Mouse (Mus musculus) stomach, postnatal 0 days (tissue): ENCODE results near the gene Vmn2r103. TPM values are rescaled to one million over a fixed set of nuclear protein-coding genes. Genes with fewer than 3 reads are reported as not detected.

ENCODE experiments used
- ATAC-seq: fragments of 200-750 bp; cut with Nextera tagmentation; 2 replicates; pipeline ENCODE4 v1.8.0; 2017; ENCODE audit not compliant: low FRiP score, low TSS enrichment
- DNase-seq: peaks from one replicate; pipeline ENCODE4 v3.0.0-alpha.2; 2016; ENCODE audit warnings: low spot score
- H3K27ac ChIP-seq: fragments of 300-500 bp; sonication (generic); replicated peaks from 2 replicates; pipeline ENCODE4 v1.5.1; 2014; ENCODE audit warnings: mild to moderate bottlenecking, control low read depth
- H3K27me3 ChIP-seq: fragments of 300-500 bp; sonication (generic); 2 replicates; pipeline ENCODE4 v1.6.1; 2014; ENCODE audit warnings: low read length; ENCODE audit not compliant: control insufficient read depth, insufficient read depth
- H3K36me3 ChIP-seq: fragments of 300-500 bp; sonication (generic); 2 replicates; pipeline ENCODE4 v1.6.1; 2014; ENCODE audit warnings: low read length, mixed read lengths; ENCODE audit not compliant: control insufficient read depth, insufficient read depth
- H3K4me1 ChIP-seq: fragments of 300-500 bp; sonication (generic); replicated peaks from 2 replicates; pipeline ENCODE4 v1.6.1; 2014; ENCODE audit warnings: antibody characterized with exemption; ENCODE audit not compliant: control insufficient read depth, insufficient read depth
- H3K4me2 ChIP-seq: fragments of 300-500 bp; sonication (generic); replicated peaks from 2 replicates; pipeline ENCODE4 v1.6.1; 2014; ENCODE audit warnings: low read depth, mild to moderate bottlenecking, control low read depth, moderate library complexity
- H3K4me3 ChIP-seq: fragments of 300-500 bp; sonication (generic); 2 replicates; pipeline ENCODE4 v1.5.1; 2014; ENCODE audit warnings: low read depth, low read length, control low read depth
- H3K9ac ChIP-seq: fragments of 300-500 bp; sonication (generic); 2 replicates; pipeline ENCODE4 v1.6.1; 2014; ENCODE audit warnings: mild to moderate bottlenecking, low read length, control low read depth, mixed read lengths
- H3K9me3 ChIP-seq: fragments of 300-500 bp; sonication (generic); 2 replicates; pipeline ENCODE4 v1.6.1; 2016; ENCODE audit warnings: low read length; ENCODE audit not compliant: control insufficient read depth
- CTCF ChIP-seq: IDR thresholded peaks from 2 replicates; pipeline ENCODE4 v1.5.1; 2016; ENCODE audit warnings: antibody characterized with exemption, low read depth, mild to moderate bottlenecking, moderate library complexity
- EP300 ChIP-seq: optimal IDR thresholded peaks from 2 replicates; pipeline ENCODE3; 2016; ENCODE audit warnings: antibody characterized with exemption
- WGBS: fragments of 180-500 bp; shearing (Covaris S2); extraction: QIAGEN DNeasy Blood & Tissue Kit; methylation state at CpG from one replicate; pipeline ENCODE4 v1.1.7; 2014; 5-methylcytosine and 5-hydroxymethylcytosine counted together
- polyA plus RNA-seq: library from polyadenylated mRNA; unstranded; fragments of >200 nt; fragmentation: Nextera tagmentation; extraction: Ambion mirVana; gene quantifications from 2 replicates; pipeline ENCODE4 v1.2.1, GENCODE M21; 2015

Vmn2r103 gene
- not detected in 2 replicates for polyA plus RNA-seq

- H3K4me3 ChIP-seq = no peak within 1 kb of the TSS
- no peak within 1 kb of the TSS for H3K27ac ChIP-seq
- TF ChIP-seq CTCF = no peak
- no peak for TF ChIP-seq EP300
- H3K27me3 ChIP-seq = no peaks in the 10 kb centered on the region
- no peaks in the 10 kb centered on the region for H3K4me1 ChIP-seq
- H3K4me2 ChIP-seq = no peak within 1 kb of the TSS
- H3K9me3 ChIP-seq = no peaks in the 10 kb centered on the region
- H3K36me3 ChIP-seq = no peaks in the 10 kb centered on the region
- DNase-seq = no peak
- 43% methylated on average over 4 of the region's 4 CpGs for WGBS
- no peak within 1 kb of the TSS for H3K9ac ChIP-seq
- no peak for ATAC-seq
These were observed at the start of gene Vmn2r103 for GRCm38 (mm10) chr17:19773063-19773462. Gene Vmn2r103, plus strand, starts transcription at chr17:19773363.

GRCm38 (mm10) chr17:19778994-19779393 is 5.8 kb downstream of the Vmn2r103 start:
- Histone ChIP-seq H3K4me2 (no peak overlapping the region), H3K27ac (no peak overlapping the region), H3K4me3 (no peak overlapping the region), H3K27me3 (no peaks in the 10 kb centered on the region), H3K9ac (no peak overlapping the region), H3K4me1 (no peaks in the 10 kb centered on the region), H3K36me3 (no peaks in the 10 kb centered on the region), H3K9me3 (no peaks in the 10 kb centered on the region)
- TF ChIP-seq EP300 (no peak), CTCF (no peak)
- ATAC-seq = no peak
- WGBS = 92% methylated on average over 4 of the region's 4 CpGs
- DNase-seq = no peak

- no peaks in the 10 kb centered on the region for H3K9me3 ChIP-seq
- no peak overlapping the region for H3K27ac ChIP-seq
- no peak overlapping the region for H3K4me3 ChIP-seq
- H3K36me3 ChIP-seq = no peaks in the 10 kb centered on the region
- no peak overlapping the region for H3K4me2 ChIP-seq
- TF ChIP-seq CTCF (no peak), EP300 (no peak)
- no peak for DNase-seq
- H3K4me1 ChIP-seq = no peaks in the 10 kb centered on the region
- H3K9ac ChIP-seq = no peak overlapping the region
- WGBS = 73% methylated on average over 1 of the region's 1 CpGs
- ATAC-seq = no peak
- no peaks in the 10 kb centered on the region for H3K27me3 ChIP-seq
These were observed 16.1 kb downstream of the Vmn2r103 start for GRCm38 (mm10) chr17:19789248-19789647.

Other genes with a start within 250 kb of the Vmn2r103 start
- gene Vmn2r101, start 196.1 kb upstream of the Vmn2r103 start, polyA plus RNA-seq = not detected in 2 replicates
- not detected in 2 replicates for gene Vmn2r102, start 113.0 kb upstream of the Vmn2r103 start, polyA plus RNA-seq